Mouse (Mus musculus) lung, embryonic 15.5 days (tissue): ENCODE results near the gene Mylip. TPM values are rescaled to one million over a fixed set of nuclear protein-coding genes. Genes with fewer than 3 reads are reported as not detected.
A peak's percentile ranks its signal among the peaks of the same experiment; 100 is the strongest.

Source experiments
- ATAC-seq: fragments of 200-750 bp; cut with Nextera tagmentation; 2 replicates; pipeline ENCODE4 v1.8.0; 2017; ENCODE audit warnings: moderate number of reproducible peaks, borderline replicate concordance; ENCODE audit not compliant: low FRiP score, low TSS enrichment; ENCODE audit errors: extremely low read depth
- H3K27ac ChIP-seq: fragments of 300-500 bp; sonication (generic); 2 replicates; pipeline ENCODE4 v1.5.1; 2015; ENCODE audit warnings: moderate library complexity, mild to moderate bottlenecking, inconsistent platforms
- H3K27me3 ChIP-seq: fragments of 300-500 bp; sonication (generic); 2 replicates; pipeline ENCODE4 v1.6.1; 2015; ENCODE audit warnings: inconsistent platforms
- H3K36me3 ChIP-seq: fragments of 300-500 bp; sonication (generic); 2 replicates; pipeline ENCODE4 v1.6.1; 2015; ENCODE audit warnings: inconsistent platforms
- H3K4me1 ChIP-seq: fragments of 300-500 bp; sonication (generic); 2 replicates; pipeline ENCODE4 v1.6.1; 2015; ENCODE audit warnings: inconsistent platforms
- H3K4me2 ChIP-seq: fragments of 300-500 bp; sonication (generic); 2 replicates; pipeline ENCODE4 v1.6.1; 2015; ENCODE audit warnings: inconsistent platforms, mild to moderate bottlenecking, moderate library complexity
- H3K4me3 ChIP-seq: fragments of 300-500 bp; sonication (generic); 2 replicates; pipeline ENCODE4 v1.5.1; 2015; ENCODE audit warnings: mild to moderate bottlenecking, inconsistent platforms
- H3K9ac ChIP-seq: fragments of 300-500 bp; sonication (generic); 2 replicates; pipeline ENCODE4 v1.6.1; 2015; ENCODE audit warnings: inconsistent platforms
- H3K9me3 ChIP-seq: fragments of 300-500 bp; sonication (generic); 2 replicates; pipeline ENCODE4 v1.6.1; 2016; ENCODE audit warnings: inconsistent platforms
- WGBS: fragments of 180-500 bp; shearing (Covaris S2); methylation state at CpG from one replicate; pipeline ENCODE4 v1.1.7; 2015; 5-methylcytosine and 5-hydroxymethylcytosine counted together
- polyA plus RNA-seq: library from polyadenylated mRNA; unstranded; fragments of >200 nt; fragmentation: Nextera tagmentation; extraction: Ambion mirVana; gene quantifications from 2 replicates; pipeline ENCODE4 v1.2.1, GENCODE M21; 2015

Mylip gene
- polyA plus RNA-seq, 1 experiment from 2014 or later, result 8.0 TPM

- H3K9ac ChIP-seq, result no peak overlapping the region
- H3K4me1 ChIP-seq, result no peaks in the 10 kb centered on the region
- no peak overlapping the region for H3K4me2 ChIP-seq
- WGBS, result 45% methylated on average over 6 of the region's 6 CpGs
- no peaks in the 10 kb centered on the region for H3K9me3 ChIP-seq
- H3K4me3 ChIP-seq, result no peak overlapping the region
- no peaks in the 10 kb centered on the region for H3K27me3 ChIP-seq
- H3K36me3 ChIP-seq, result peaks cover 47% of the 10 kb centered on the region
- H3K27ac ChIP-seq, result no peak overlapping the region
- no peak for ATAC-seq
These were observed 17.2 kb downstream of the Mylip start for GRCm38 (mm10) chr13:45406703-45407102.

GRCm38 (mm10) chr13:45410936-45411335 is 21.4 kb downstream of the Mylip start:
- H3K9ac ChIP-seq, result no peak overlapping the region
- WGBS, result 49% methylated on average over 4 of the region's 4 CpGs
- no peak for ATAC-seq
- no peak overlapping the region for H3K4me3 ChIP-seq
- H3K4me2 ChIP-seq, result no peak overlapping the region
- H3K27me3 ChIP-seq, result no peaks in the 10 kb centered on the region
- no peaks in the 10 kb centered on the region for H3K9me3 ChIP-seq
- H3K36me3 ChIP-seq, result peaks cover 53% of the 10 kb centered on the region
- H3K4me1 ChIP-seq, result peaks cover 17% of the 10 kb centered on the region; the same call in 1 of the 2 replicates
- no peak overlapping the region for H3K27ac ChIP-seq

- Histone ChIP-seq H3K9ac (no peak overlapping the region), H3K27ac (no peak overlapping the region), H3K4me1 (peaks cover 21% of the 10 kb centered on the region; the same call in 1 of the 2 replicates), H3K27me3 (no peaks in the 10 kb centered on the region), H3K4me3 (no peak overlapping the region), H3K4me2 (no peak overlapping the region), H3K36me3 (peaks cover 31% of the 10 kb centered on the region), H3K9me3 (no peaks in the 10 kb centered on the region)
- ATAC-seq, result no peak
- 91% methylated on average over 1 of the region's 1 CpGs for WGBS
These were observed 23.5 kb downstream of the Mylip start for GRCm38 (mm10) chr13:45413066-45413465.

GRCm38 (mm10) chr13:45414031-45414430 is 24.5 kb downstream of the Mylip start:
- H3K27ac ChIP-seq, result no peak overlapping the region
- no peak for ATAC-seq
- no peaks in the 10 kb centered on the region for H3K27me3 ChIP-seq
- H3K9ac ChIP-seq, result no peak overlapping the region
- peaks cover 23% of the 10 kb centered on the region for H3K36me3 ChIP-seq
- H3K9me3 ChIP-seq, result no peaks in the 10 kb centered on the region
- H3K4me2 ChIP-seq, result no peak overlapping the region
- H3K4me3 ChIP-seq, result no peak overlapping the region
- peaks cover 21% of the 10 kb centered on the region; the same call in 1 of the 2 replicates for H3K4me1 ChIP-seq
- WGBS, result 51% methylated on average over 9 of the region's 9 CpGs

- Histone ChIP-seq H3K4me3 (no peak overlapping the region), H3K27ac (no peak overlapping the region), H3K9ac (no peak overlapping the region), H3K4me1 (peaks cover 21% of the 10 kb centered on the region; the same call in 1 of the 2 replicates), H3K36me3 (peaks cover 11% of the 10 kb centered on the region), H3K27me3 (no peaks in the 10 kb centered on the region), H3K9me3 (no peaks in the 10 kb centered on the region), H3K4me2 (peak overlapping the region; percentile 26)
- no peak for ATAC-seq
- 36% methylated on average over 14 of the region's 14 CpGs for WGBS
These were observed 27.1 kb downstream of the Mylip start for GRCm38 (mm10) chr13:45416621-45417057.

GRCm38 (mm10) chr13:45418986-45419385 is 29.4 kb downstream of the Mylip start:
- no peaks in the 10 kb centered on the region for H3K9me3 ChIP-seq
- H3K4me1 ChIP-seq, result peaks cover 18% of the 10 kb centered on the region; the same call in 1 of the 2 replicates
- H3K36me3 ChIP-seq, result no peaks in the 10 kb centered on the region
- no peak overlapping the region for H3K4me2 ChIP-seq
- no peaks in the 10 kb centered on the region for H3K27me3 ChIP-seq
- ATAC-seq, result no peak
- no peak overlapping the region for H3K9ac ChIP-seq
- no peak overlapping the region for H3K27ac ChIP-seq
- no peak overlapping the region for H3K4me3 ChIP-seq
- 79% methylated on average over 12 of the region's 12 CpGs for WGBS

GRCm38 (mm10) chr13:45422251-45422650 is 32.7 kb downstream of the Mylip start:
- no peak for ATAC-seq
- H3K4me2 ChIP-seq, result no peak overlapping the region
- H3K4me3 ChIP-seq, result no peak overlapping the region
- H3K27me3 ChIP-seq, result no peaks in the 10 kb centered on the region
- no peak overlapping the region for H3K9ac ChIP-seq
- H3K36me3 ChIP-seq, result no peaks in the 10 kb centered on the region
- no peaks in the 10 kb centered on the region for H3K4me1 ChIP-seq
- no peak overlapping the region for H3K27ac ChIP-seq
- H3K9me3 ChIP-seq, result no peaks in the 10 kb centered on the region
- 87% methylated on average over 13 of the region's 13 CpGs for WGBS

- Histone ChIP-seq H3K4me3 (no peak overlapping the region), H3K4me1 (no peaks in the 10 kb centered on the region), H3K4me2 (no peak overlapping the region), H3K9ac (no peak overlapping the region), H3K36me3 (no peaks in the 10 kb centered on the region), H3K27me3 (no peaks in the 10 kb centered on the region), H3K9me3 (no peaks in the 10 kb centered on the region), H3K27ac (no peak overlapping the region)
- WGBS, result 60% methylated on average over 5 of the region's 5 CpGs
- ATAC-seq, result no peak
These were observed 33.2 kb downstream of the Mylip start for GRCm38 (mm10) chr13:45422709-45423108.

- Histone ChIP-seq H3K27me3 (no peaks in the 10 kb centered on the region), H3K4me3 (no peak overlapping the region), H3K9me3 (no peaks in the 10 kb centered on the region), H3K4me1 (peaks cover 2% of the 10 kb centered on the region; the same call in 1 of the 2 replicates), H3K9ac (no peak overlapping the region), H3K27ac (no peak overlapping the region), H3K36me3 (no peaks in the 10 kb centered on the region), H3K4me2 (no peak overlapping the region)
- WGBS, result 80% methylated on average over 5 of the region's 5 CpGs
- ATAC-seq, result no peak
These were observed 34.4 kb downstream of the Mylip start for GRCm38 (mm10) chr13:45423905-45424304.

- Histone ChIP-seq H3K4me3 (no peak overlapping the region), H3K27me3 (no peaks in the 10 kb centered on the region), H3K36me3 (no peaks in the 10 kb centered on the region), H3K4me2 (no peak overlapping the region), H3K9ac (no peak overlapping the region), H3K9me3 (no peaks in the 10 kb centered on the region), H3K27ac (peak overlapping the region; percentile 52; the same call in 1 of the 2 replicates), H3K4me1 (peaks cover 6% of the 10 kb centered on the region; the same call in 1 of the 2 replicates)
- ATAC-seq, result no peak
- 22% methylated on average over 11 of the region's 11 CpGs for WGBS
These were observed 39.7 kb downstream of the Mylip start for GRCm38 (mm10) chr13:45429239-45429638.

- 80% methylated on average over 9 of the region's 9 CpGs for WGBS
- no peak for ATAC-seq
- no peak overlapping the region for H3K4me3 ChIP-seq
These were observed 47.6 kb downstream of the Mylip start for GRCm38 (mm10) chr13:45437134-45437533.

GRCm38 (mm10) chr13:45438853-45439252 is 49.3 kb downstream of the Mylip start:
- Histone ChIP-seq H3K27ac (no peak overlapping the region), H3K4me2 (no peak overlapping the region), H3K4me3 (no peak overlapping the region), H3K9ac (no peak overlapping the region), H3K27me3 (no peaks in the 10 kb centered on the region), H3K36me3 (no peaks in the 10 kb centered on the region), H3K9me3 (no peaks in the 10 kb centered on the region), H3K4me1 (peaks cover 10% of the 10 kb centered on the region)
- 80% methylated on average over 6 of the region's 6 CpGs for WGBS
- no peak for ATAC-seq

More at GRCm38 (mm10) chr13:45437134-45437533, 47.6 kb downstream of the Mylip start:
- no peaks in the 10 kb centered on the region for H3K9me3 ChIP-seq
- H3K4me1 ChIP-seq, result no peaks in the 10 kb centered on the region
- no peak overlapping the region for H3K9ac ChIP-seq
- H3K27ac ChIP-seq, result no peak overlapping the region
- H3K27me3 ChIP-seq, result no peaks in the 10 kb centered on the region
- H3K36me3 ChIP-seq, result no peaks in the 10 kb centered on the region
- no peak overlapping the region for H3K4me2 ChIP-seq

- H3K9me3 ChIP-seq, result no peaks in the 10 kb centered on the region
- H3K4me1 ChIP-seq, result peaks cover 10% of the 10 kb centered on the region
- no peaks in the 10 kb centered on the region for H3K27me3 ChIP-seq
- H3K4me2 ChIP-seq, result no peak overlapping the region
- no peak overlapping the region for H3K4me3 ChIP-seq
- WGBS, result 58% methylated on average over 5 of the region's 5 CpGs
- no peaks in the 10 kb centered on the region for H3K36me3 ChIP-seq
- ATAC-seq, result no peak
- H3K27ac ChIP-seq, result no peak overlapping the region
- H3K9ac ChIP-seq, result no peak overlapping the region
These were observed 50.7 kb downstream of the Mylip start for GRCm38 (mm10) chr13:45440226-45440625.
